Mouse (Mus musculus): ENCODE measurements around the gene Gm17349.

GRCm38 (mm10) chr15:99664600-99665451 is 40.5 kb downstream of the Gm17349 start:
- TF ChIP-seq CTCF (IDR thresholded peaks at IDR 0.05; ENCODE audit: insufficient read depth, low read depth, low read length) (no peak), POLR2A (IDR thresholded peaks at IDR 0.05; ENCODE audit: insufficient read depth, low read depth, low read length) (0 out of 2 replicates have a peak, but pooled peaks have one; percentile 14)
